Mouse (Mus musculus) embryonic facial prominence, embryonic 14.5 days (tissue): ENCODE data around the gene Ctsll3. TPM values are rescaled to one million over a fixed set of nuclear protein-coding genes. Genes with fewer than 3 reads are reported as not detected.

Source experiments
- ATAC-seq: fragments of 200-750 bp; cut with Nextera tagmentation; 2 replicates; pipeline ENCODE4 v1.8.0; 2017; ENCODE audit warnings: low read depth, moderate number of reproducible peaks, moderate TSS enrichment
- DNase-seq: peaks from one replicate; pipeline ENCODE4 v3.0.0-alpha.2; 2015; ENCODE audit warnings: low spot score
- H3K27ac ChIP-seq: fragments of 300-500 bp; sonication (generic); replicated peaks from 2 replicates; pipeline ENCODE4 v1.5.1; 2014; ENCODE audit warnings: low read depth, mild to moderate bottlenecking, low read length, moderate library complexity
- H3K27me3 ChIP-seq: fragments of 300-500 bp; sonication (generic); replicated peaks from 2 replicates; pipeline ENCODE4 v1.6.1; 2014; ENCODE audit warnings: low read length; ENCODE audit not compliant: control insufficient read depth, insufficient read depth
- H3K36me3 ChIP-seq: fragments of 300-500 bp; sonication (generic); 2 replicates; pipeline ENCODE4 v1.6.1; 2014; ENCODE audit warnings: low read length, mixed read lengths; ENCODE audit not compliant: control insufficient read depth, insufficient read depth
- H3K4me1 ChIP-seq: fragments of 300-500 bp; sonication (generic); 2 replicates; pipeline ENCODE4 v1.6.1; 2014; ENCODE audit warnings: antibody characterized with exemption, low read length; ENCODE audit not compliant: control insufficient read depth, insufficient read depth
- H3K4me2 ChIP-seq: fragments of 300-500 bp; sonication (generic); 2 replicates; pipeline ENCODE4 v1.6.1; 2014; ENCODE audit warnings: low read depth, mild to moderate bottlenecking, low read length, moderate library complexity, mixed read lengths
- H3K4me3 ChIP-seq: fragments of 300-500 bp; sonication (generic); 2 replicates; pipeline ENCODE4 v1.5.1; 2014; ENCODE audit warnings: low read depth, mild to moderate bottlenecking, low read length
- H3K9ac ChIP-seq: fragments of 300-500 bp; sonication (generic); 2 replicates; pipeline ENCODE4 v1.6.1; 2014; ENCODE audit warnings: low read depth, mild to moderate bottlenecking, low read length, moderate library complexity, mixed read lengths
- H3K9me3 ChIP-seq: fragments of 300-500 bp; sonication (generic); 2 replicates; pipeline ENCODE4 v1.6.1; 2016; ENCODE audit warnings: low read length; ENCODE audit not compliant: control insufficient read depth
- WGBS: fragments of 180-500 bp; shearing (Covaris S2); extraction: QIAGEN DNeasy Blood & Tissue Kit; methylation state at CpG from one replicate; pipeline ENCODE4 v1.1.7; 2014; 5-methylcytosine and 5-hydroxymethylcytosine counted together
- polyA plus RNA-seq: library from polyadenylated mRNA; unstranded; fragments of >200 nt; fragmentation: Nextera tagmentation; extraction: Ambion mirVana; gene quantifications from 2 replicates; pipeline ENCODE4 v1.2.1, GENCODE M21; 2014

Gene Ctsll3
- 0.58 TPM in 1 of 2 replicates, not detected in the other for polyA plus RNA-seq

GRCm38 (mm10) chr13:60802749-60803148 is at the start of gene Ctsll3:
Gene Ctsll3 (minus strand): TSS chr13:60802849.
- ATAC-seq: no peak
- no peaks in the 10 kb centered on the region for H3K4me1 ChIP-seq
- H3K27ac ChIP-seq: no peak within 1 kb of the TSS
- whole genome bisulfite sequencing: 79% methylated on average over 1 of the region's 1 CpGs
- H3K36me3 ChIP-seq: no peaks in the 10 kb centered on the region
- DNase-seq: no peak
- H3K4me3 ChIP-seq: no peak within 1 kb of the TSS
- H3K9ac ChIP-seq: no peak within 1 kb of the TSS
- no peaks in the 10 kb centered on the region for H3K27me3 ChIP-seq
- no peaks in the 10 kb centered on the region for H3K9me3 ChIP-seq
- H3K4me2 ChIP-seq: no peak within 1 kb of the TSS

GRCm38 (mm10) chr13:60848241-60849120 is 45.8 kb upstream of the Ctsll3 start:
- Histone ChIP-seq H3K4me3 (no peak overlapping the region), H3K36me3 (no peaks in the 10 kb centered on the region), H3K27ac (no peak overlapping the region), H3K9ac (no peak overlapping the region), H3K4me2 (no peak overlapping the region), H3K4me1 (no peaks in the 10 kb centered on the region), H3K9me3 (no peaks in the 10 kb centered on the region), H3K27me3 (no peaks in the 10 kb centered on the region)
- peak; percentile 13 for DNase-seq
- WGBS: 85% methylated on average over 4 of the region's 4 CpGs
- no peak for ATAC-seq

- no peak overlapping the region for H3K4me2 ChIP-seq
- H3K36me3 ChIP-seq: no peaks in the 10 kb centered on the region
- ATAC-seq (no peak), DNase-seq (no peak)
- H3K9ac ChIP-seq: no peak overlapping the region
- H3K9me3 ChIP-seq: no peaks in the 10 kb centered on the region
- H3K4me3 ChIP-seq: no peak overlapping the region
- no peaks in the 10 kb centered on the region for H3K27me3 ChIP-seq
- 81% methylated on average over 8 of the region's 8 CpGs for WGBS
- H3K4me1 ChIP-seq: no peaks in the 10 kb centered on the region
- no peak overlapping the region for H3K27ac ChIP-seq
These were observed 40.5 kb upstream of the Ctsll3 start for GRCm38 (mm10) chr13:60843153-60843552.

GRCm38 (mm10) chr13:60842703-60843102 is 40.1 kb upstream of the Ctsll3 start:
- no peaks in the 10 kb centered on the region for H3K9me3 ChIP-seq
- H3K27ac ChIP-seq: no peak overlapping the region
- no peak overlapping the region for H3K4me3 ChIP-seq
- no peaks in the 10 kb centered on the region for H3K27me3 ChIP-seq
- H3K4me2 ChIP-seq: no peak overlapping the region
- H3K9ac ChIP-seq: no peak overlapping the region
- H3K36me3 ChIP-seq: no peaks in the 10 kb centered on the region
- H3K4me1 ChIP-seq: no peaks in the 10 kb centered on the region
- no peak for ATAC-seq
- DNase-seq: no peak
- 67% methylated on average over 6 of the region's 6 CpGs for WGBS

GRCm38 (mm10) chr13:60839353-60839902 is 36.8 kb upstream of the Ctsll3 start:
- no peaks in the 10 kb centered on the region for H3K9me3 ChIP-seq
- ATAC-seq: no peak

GRCm38 (mm10) chr13:60826052-60826451 is 23.4 kb upstream of the Ctsll3 start:
- WGBS: 68% methylated on average over 3 of the region's 3 CpGs
- Histone ChIP-seq H3K9me3 (no peaks in the 10 kb centered on the region), H3K4me1 (no peaks in the 10 kb centered on the region), H3K36me3 (no peaks in the 10 kb centered on the region), H3K27ac (no peak overlapping the region), H3K9ac (no peak overlapping the region), H3K27me3 (no peaks in the 10 kb centered on the region), H3K4me2 (no peak overlapping the region), H3K4me3 (no peak overlapping the region)
- no peak for ATAC-seq
- no peak for DNase-seq

More at GRCm38 (mm10) chr13:60839353-60839902, 36.8 kb upstream of the Ctsll3 start:
- no peak overlapping the region for H3K4me2 ChIP-seq
- no peaks in the 10 kb centered on the region for H3K36me3 ChIP-seq
- DNase-seq: no peak
- H3K4me3 ChIP-seq: no peak overlapping the region
- H3K27ac ChIP-seq: no peak overlapping the region
- no peaks in the 10 kb centered on the region for H3K4me1 ChIP-seq
- 70% methylated on average over 2 of the region's 2 CpGs for WGBS
- H3K27me3 ChIP-seq: no peaks in the 10 kb centered on the region
- H3K9ac ChIP-seq: no peak overlapping the region

- Histone ChIP-seq H3K27ac (no peak overlapping the region), H3K9ac (no peak overlapping the region), H3K4me2 (no peak overlapping the region), H3K36me3 (no peaks in the 10 kb centered on the region), H3K27me3 (no peaks in the 10 kb centered on the region), H3K4me1 (no peaks in the 10 kb centered on the region), H3K9me3 (no peaks in the 10 kb centered on the region), H3K4me3 (no peak overlapping the region)
- 70% methylated on average over 3 of the region's 3 CpGs for WGBS
- ATAC-seq (no peak), DNase-seq (no peak)
These were observed 18.0 kb upstream of the Ctsll3 start for GRCm38 (mm10) chr13:60820486-60821175.

GRCm38 (mm10) chr13:60819469-60819868 is 16.8 kb upstream of the Ctsll3 start:
- no peak overlapping the region for H3K4me3 ChIP-seq
- H3K9ac ChIP-seq: no peak overlapping the region
- H3K27ac ChIP-seq: no peak overlapping the region
- no peak overlapping the region for H3K4me2 ChIP-seq
- H3K27me3 ChIP-seq: no peaks in the 10 kb centered on the region
- no peaks in the 10 kb centered on the region for H3K9me3 ChIP-seq
- H3K4me1 ChIP-seq: no peaks in the 10 kb centered on the region
- WGBS: 13% methylated on average over 7 of the region's 7 CpGs
- no peaks in the 10 kb centered on the region for H3K36me3 ChIP-seq
- DNase-seq (peak; percentile 50), ATAC-seq (no peak)
